Mouse (Mus musculus): ENCODE data around the gene Ankrd31. TPM values are rescaled to one million over a fixed set of nuclear protein-coding genes. Genes with fewer than 3 reads are reported as not detected.
"Not testable (repeated sequence)": the region's sequence is repeated elsewhere in the genome, so short reads cannot be mapped to it uniquely, and the experiment has no call there.

Ankrd31 gene
- total RNA-seq, 2 experiments from 2014 or later = not detected

- DNase-seq (ENCODE audit: low spot score in 2 of 2) = no peak
These were observed 188.2 kb downstream of the Ankrd31 start for GRCm38 (mm10) chr13:96936173-96936777.

- DNase-seq (ENCODE audit: low spot score in 2 of 2) = no peak
These were observed 189.0 kb downstream of the Ankrd31 start for GRCm38 (mm10) chr13:96937059-96937558.

- no peak for DNase-seq (ENCODE audit: low spot score in 2 of 2)
These were observed 191.6 kb downstream of the Ankrd31 start for GRCm38 (mm10) chr13:96939680-96940079.

DNA sequence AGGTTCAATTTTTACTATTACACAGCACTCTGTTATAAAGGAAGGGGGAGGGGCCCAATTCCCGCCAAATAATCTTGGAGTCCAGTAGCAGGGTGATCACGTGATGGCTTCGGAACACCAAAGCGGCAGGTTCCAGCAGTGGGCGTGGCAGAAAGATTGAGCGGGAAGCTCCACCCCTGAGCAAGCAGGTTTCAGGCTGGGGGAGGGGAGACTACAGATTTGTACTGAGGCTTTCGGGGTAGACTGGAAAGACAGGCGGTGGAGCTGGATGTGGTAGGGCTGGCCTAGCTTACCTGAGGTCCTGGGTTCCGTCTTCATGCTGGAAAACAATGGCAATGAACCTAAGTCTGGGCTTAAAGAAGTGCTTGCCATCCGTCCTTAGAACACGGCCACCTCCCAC, 193.4 kb downstream of the Ankrd31 start:
- DNase-seq (ENCODE audit: low spot score in 2 of 2) = not testable (repeated sequence)

DNA sequence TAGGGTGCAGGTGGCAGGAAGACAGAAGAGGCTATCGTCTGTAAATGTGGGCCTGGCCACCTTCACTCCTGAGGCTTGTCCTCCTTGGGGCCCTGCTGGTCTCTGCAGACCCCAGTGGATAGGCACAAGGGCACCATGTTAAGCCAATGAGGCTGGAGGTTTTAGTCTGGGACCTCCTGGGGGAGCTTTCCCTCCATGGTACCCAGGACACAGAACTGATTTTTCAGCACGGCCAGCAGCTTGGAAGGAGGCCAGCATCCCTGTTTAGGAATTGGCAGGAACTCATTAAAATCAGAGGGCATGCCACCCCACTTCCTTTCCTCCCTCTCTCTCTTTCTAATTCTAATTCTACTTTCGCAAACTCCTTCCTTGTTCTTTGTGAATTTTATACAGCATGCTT, 195.5 kb downstream of the Ankrd31 start:
- no peak for DNase-seq (ENCODE audit: low spot score in 2 of 2)

GRCm38 (mm10) chr13:96945748-96946147, 197.7 kb downstream of the Ankrd31 start:
- no peak for DNase-seq (ENCODE audit: low spot score in 2 of 2)

DNA sequence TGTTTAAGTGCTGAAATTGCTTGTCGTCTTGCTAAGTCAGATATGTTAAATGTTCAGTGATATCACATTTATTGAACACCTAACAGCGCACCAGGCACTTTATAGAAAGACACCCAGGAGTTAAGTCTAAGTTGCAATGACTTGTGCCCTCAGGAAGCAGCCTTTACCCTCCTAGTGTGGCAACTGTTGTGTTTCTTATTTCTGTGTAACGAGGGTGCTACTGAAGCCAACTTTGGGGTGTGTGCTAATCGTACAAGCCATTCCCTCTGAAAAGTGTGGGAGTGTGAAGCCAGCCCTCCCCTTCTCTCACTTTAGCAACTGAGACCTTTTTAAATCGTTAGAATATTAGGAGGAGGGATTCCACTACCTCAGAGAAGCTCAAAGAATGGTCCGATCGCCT, 199.7 kb downstream of the Ankrd31 start:
- no peak for DNase-seq (ENCODE audit: low spot score in 2 of 2)

DNA sequence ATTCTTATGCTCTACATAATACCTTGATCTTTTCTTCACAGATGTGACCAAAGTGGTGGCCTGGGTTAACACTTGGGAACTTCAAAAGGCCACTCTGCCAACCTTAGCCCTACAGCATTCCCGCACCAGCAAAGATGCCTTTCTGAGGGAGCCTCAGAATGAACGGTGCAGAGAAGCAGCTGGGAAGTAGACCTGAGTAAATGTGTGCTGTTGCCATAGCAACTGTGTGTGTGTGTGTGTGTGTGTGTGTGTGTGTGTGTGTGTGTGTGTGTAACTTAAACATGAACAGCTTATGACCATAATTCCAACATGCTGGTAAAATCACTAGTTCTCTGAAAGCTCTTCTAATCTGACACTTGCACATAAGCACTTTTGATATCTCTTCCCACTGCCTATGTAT, 203.8 kb downstream of the Ankrd31 start:
- DNase-seq (ENCODE audit: low spot score in 2 of 2) = no peak

DNA sequence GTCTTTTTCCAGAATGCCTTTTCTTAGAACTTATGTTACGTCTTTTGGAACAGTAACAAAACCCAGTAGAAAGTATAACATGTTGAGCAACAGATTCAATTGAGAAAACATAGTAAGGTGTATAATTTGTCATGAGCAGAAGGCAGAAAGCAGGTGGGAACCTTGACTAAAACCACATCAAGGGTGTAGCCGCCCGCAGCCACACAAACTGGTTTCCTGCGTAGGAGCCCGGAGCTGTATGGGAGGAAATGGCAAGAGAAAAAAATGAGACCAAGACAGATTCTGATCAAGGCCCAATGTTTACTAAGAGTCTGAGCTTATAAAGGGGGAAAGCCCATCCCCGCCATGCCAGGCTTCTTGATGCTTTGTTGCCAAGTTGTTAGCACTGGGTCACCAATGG, 208.4 kb downstream of the Ankrd31 start:
- no peak for DNase-seq (ENCODE audit: low spot score in 2 of 2)

Other genes with a start within 250 kb of the Ankrd31 start
- 1 to 10 TPM; 7.1 to 8.8 TPM for gene Polk, start 205.7 kb upstream of the Ankrd31 start, total RNA-seq (2021)
- gene Col4a3bp, start 205.7 kb upstream of the Ankrd31 start, total RNA-seq (2021) = 10 to 100 TPM; 35.3 to 43.1 TPM
- gene Hmgcr, start 77.3 kb upstream of the Ankrd31 start, total RNA-seq (2021) = 10 to 100 TPM; 37.1 to 42.1 TPM
- gene Gcnt4, start 176.4 kb downstream of the Ankrd31 start, total RNA-seq (2021) = under 1 TPM; 0.29 to 0.36 TPM